Mouse (Mus musculus) layer of hippocampus, postnatal 14 days (tissue): ENCODE results near the gene Cit. TPM values are rescaled to one million over a fixed set of nuclear protein-coding genes. Genes with fewer than 3 reads are reported as not detected.
A peak's percentile ranks its signal among the peaks of the same experiment; 100 is the strongest.
"Not testable (repeated sequence)": the region's sequence is repeated elsewhere in the genome, so short reads cannot be mapped to it uniquely, and the experiment has no call there.

Experiments used
- DNase-seq, 2 experiments: peaks; one replicate each; pipeline ENCODE4 v3.0.0; 2021 to 2022; ENCODE audit warnings: low spot score in 2 of 2, mixed read lengths in 1 of 2
- long read RNA-seq, 2 experiments: library from polyadenylated mRNA; stranded (forward); transcript quantifications; one replicate each; pipeline ENCODE4 v2.0.0; 2021
- total RNA-seq, 2 experiments: library from RNA; stranded (reverse); gene quantifications; 2 replicates each; pipeline ENCODE4 v1.2.3; 2021

The Cit gene
- total RNA-seq = 10 to 100 TPM; 44.1 to 78.4 TPM
- long read RNA-seq, experiment 1, transcript Cit-207 (3 exons, 756 nt) = major isoform, 6 of 11 reads
- long read RNA-seq, experiment 1, partial matches to known transcripts = 1 of 11 reads
- long read RNA-seq, experiment 1, other reads (novel, unspliced or antisense) = 4 of 11 reads
- long read RNA-seq, experiment 2, transcript Cit-207 (3 exons, 756 nt) = major isoform, 9 of 12 reads
- long read RNA-seq, experiment 2, partial matches to known transcripts = 3 of 12 reads
- long read RNA-seq, experiment 2, other reads (novel, unspliced or antisense) = 0 of 12 reads

- peak; percentile 82 to 94 for DNase-seq
Measured at GRCm38 (mm10) chr5:115844766-115845634, at the start of gene Cit. TSS of gene Cit (plus strand) at chr5:115845278.

GRCm38 (mm10) chr5:115799016-115799894, 45.8 kb upstream of the Cit start:
- DNase-seq = no peak

- DNase-seq = no peak
Measured at GRCm38 (mm10) chr5:115799895-115800232, 45.2 kb upstream of the Cit start.

- no peak for DNase-seq
Measured at GRCm38 (mm10) chr5:115812262-115812661, 32.8 kb upstream of the Cit start.

- no peak for DNase-seq
Measured at GRCm38 (mm10) chr5:115817022-115817421, 28.1 kb upstream of the Cit start.

GRCm38 (mm10) chr5:115817655-115818054, 27.4 kb upstream of the Cit start:
- peak; percentile 21 to 59 for DNase-seq

- DNase-seq = no peak
Measured at GRCm38 (mm10) chr5:115819966-115820365, 25.1 kb upstream of the Cit start.

- DNase-seq = no peak
Measured at GRCm38 (mm10) chr5:115821200-115821599, 23.9 kb upstream of the Cit start.

GRCm38 (mm10) chr5:115821910-115822309, 23.2 kb upstream of the Cit start:
- DNase-seq = no peak

- no peak for DNase-seq
Measured at GRCm38 (mm10) chr5:115832754-115833153, 12.3 kb upstream of the Cit start.

GRCm38 (mm10) chr5:115833806-115834205, 11.3 kb upstream of the Cit start:
- DNase-seq = not testable (repeated sequence)

- no peak for DNase-seq
Measured at GRCm38 (mm10) chr5:115835291-115835690, 9.8 kb upstream of the Cit start.

- DNase-seq = no peak
Measured at GRCm38 (mm10) chr5:115838059-115838458, 7.0 kb upstream of the Cit start.

GRCm38 (mm10) chr5:115840453-115840852, 4.6 kb upstream of the Cit start:
- no peak for DNase-seq

- DNase-seq = no peak
Measured at GRCm38 (mm10) chr5:115840946-115841775, 3.9 kb upstream of the Cit start.

- no peak for DNase-seq
Measured at GRCm38 (mm10) chr5:115844368-115844765, 711 bp upstream of the Cit start.

- DNase-seq = no peak
Measured at GRCm38 (mm10) chr5:115845635-115846174, 627 bp downstream of the Cit start.

GRCm38 (mm10) chr5:115847166-115847565, 2.1 kb downstream of the Cit start:
- DNase-seq = no peak

- no peak for DNase-seq
Measured at GRCm38 (mm10) chr5:115848463-115848862, 3.4 kb downstream of the Cit start.

GRCm38 (mm10) chr5:115849263-115849829, 4.3 kb downstream of the Cit start:
- no peak for DNase-seq
